Mouse (Mus musculus) brain, embryonic 14.5 days (tissue): ENCODE measurements around the gene Tub.

Source experiments
- CTCF ChIP-seq: fragments of 200-500 bp; IDR thresholded peaks from 2 replicates; pipeline ENCODE4 v1.5.1; 2012; ENCODE audit warnings: inconsistent platforms, mild to moderate bottlenecking, moderate library complexity, borderline replicate concordance; ENCODE audit not compliant: insufficient read depth, insufficient read length; ENCODE audit errors: extremely low read depth
- POLR2A ChIP-seq: fragments of 200-500 bp; IDR thresholded peaks from 2 replicates; pipeline ENCODE4 v1.6.1; 2012; ENCODE audit warnings: mild to moderate bottlenecking, inconsistent platforms, borderline replicate concordance; ENCODE audit not compliant: poor library complexity, insufficient read depth, insufficient read length, severe bottlenecking; ENCODE audit errors: extremely low read depth

DNA sequence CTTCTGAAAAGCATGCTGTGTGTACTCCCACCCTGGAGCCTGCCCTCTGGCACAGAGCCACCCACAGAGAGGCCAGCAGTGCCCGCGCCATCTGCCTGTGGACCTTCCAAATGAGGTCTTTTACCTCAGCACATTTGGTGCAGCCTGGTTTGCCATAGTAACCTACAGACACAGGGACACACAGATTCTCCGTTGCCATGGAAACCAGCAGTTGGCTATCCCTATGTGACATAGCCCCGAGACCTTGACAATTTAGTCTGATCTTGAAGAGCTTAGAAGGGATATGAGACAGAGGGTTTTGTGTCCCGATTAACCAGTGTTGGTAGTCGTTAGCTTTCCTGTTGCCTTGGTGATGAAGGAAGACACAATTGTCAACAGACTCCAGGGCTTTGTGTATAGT lies 22.1 kb downstream of the Tub start:
- TF ChIP-seq POLR2A = no peak
- no peak for TF ChIP-seq CTCF
